ENCODE assay signal across 14 mouse cellular contexts in the genomic region with DNA sequence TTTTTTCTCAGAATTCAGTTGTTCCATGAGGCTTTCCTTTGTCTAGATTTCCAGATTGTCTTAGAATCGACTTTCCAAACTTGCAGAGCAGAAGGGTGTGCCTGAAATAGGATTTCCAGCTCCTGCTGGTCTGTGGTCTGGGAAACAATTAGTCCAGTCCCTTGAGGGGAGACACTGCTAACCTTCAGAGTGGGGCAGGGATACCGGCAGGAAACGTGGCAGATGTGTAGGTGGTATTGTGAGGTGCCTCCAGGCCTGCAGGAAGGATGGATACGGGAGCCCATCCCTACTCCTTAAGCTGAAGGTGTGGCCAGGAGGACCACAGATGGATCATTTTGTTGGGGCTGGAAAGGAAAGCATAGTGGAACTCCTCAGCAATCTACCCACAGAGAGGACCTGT. TPM values are rescaled to one million over a fixed set of nuclear protein-coding genes. Genes with fewer than 3 reads are reported as not detected.
A peak's percentile ranks its signal among the peaks of the same experiment; 100 is the strongest.
DNase-seq lines count a peak whose midpoint lies in the region; TF ChIP-seq lines count a peak whose summit lies in the region.
"Had no signal": no experiment of that assay in that cellular context is flagged by ENCODE, and none has a peak within 500 bp of the region (broad histone marks: within the 10 kb centered on the region; RNA-seq: fewer than 3 reads in every experiment).

No protein-coding gene starts in this region.

- peak; percentile 24 for DNase-seq in cerebellum, adult 9-10 months
- no peak for DNase-seq in cerebellum, postnatal 36 days
- no peak for DNase-seq in layer of hippocampus, adult 2 months (ENCODE audit: low spot score in 2 of 2)
- DNase-seq in layer of hippocampus, postnatal 36 days: no peak
- DNase-seq in heart, embryonic 10.5 days (ENCODE audit: low spot score): no peak
- no peak for DNase-seq in left cerebral cortex, adult 9 months (ENCODE audit: low spot score in 2 of 2)
- no peak for DNase-seq in left cerebral cortex, postnatal 14 days (ENCODE audit: low spot score in 2 of 2)
- DNase-seq: adrenal gland, adult 2 months; embryo, embryonic 11 days had no signal

- H3K4me3 ChIP-seq in layer of hippocampus, adult 2 months: peak overlapping the region; percentile 58; the same call in 1 of the 2 replicates
- H3K4me3 ChIP-seq in heart, embryonic 10.5 days: no peak overlapping the region
- H3K4me3 ChIP-seq in myocyte: no peak overlapping the region
- H3K4me3 ChIP-seq: hindbrain, embryonic 10.5 days; liver, embryonic 12.5 days; megakaryocyte, embryonic 14.5 days; neural tube, embryonic 13.5 days had no signal

- 52% methylated on average over 4 of the region's 4 CpGs for WGBS in heart, embryonic 10.5 days

- no peak for TF ChIP-seq POLR2A in myocyte (IDR thresholded peaks at IDR 0.05; ENCODE audit: insufficient read length, low read depth)

- intact Hi-C loops in left cerebral cortex, postnatal 14 days (cut with DNase I): no loop called here

- H3K27me3 ChIP-seq in heart, embryonic 10.5 days (ENCODE audit: insufficient read depth, poor library complexity, severe bottlenecking): no peaks in the 10 kb centered on the region
- H3K27me3 ChIP-seq in myocyte (ENCODE audit: control insufficient read depth, insufficient read depth, insufficient read length): no peaks in the 10 kb centered on the region
- H3K27me3 ChIP-seq: neural tube, embryonic 13.5 days had no signal

- no peaks in the 10 kb centered on the region for H3K9me3 ChIP-seq in heart, embryonic 10.5 days
- H3K9me3 ChIP-seq: hindbrain, embryonic 10.5 days; liver, embryonic 12.5 days; neural tube, embryonic 13.5 days had no signal

- TF ChIP-seq CTCF in layer of hippocampus, adult 2 months (conservative IDR thresholded peaks at IDR 0.05): no peak

- peaks cover 71% of the 10 kb centered on the region for H3K4me1 ChIP-seq in heart, embryonic 10.5 days

- peak overlapping the region; percentile 54 for H3K27ac ChIP-seq in layer of hippocampus, adult 2 months
- H3K27ac ChIP-seq in heart, embryonic 10.5 days: 0 out of 2 replicates have a peak overlapping the region, but pooled peaks have one; percentile 9
- H3K27ac ChIP-seq: hindbrain, embryonic 10.5 days; liver, embryonic 12.5 days; neural tube, embryonic 13.5 days had no signal

- H3K36me3 ChIP-seq in heart, embryonic 10.5 days: no peaks in the 10 kb centered on the region
- H3K36me3 ChIP-seq in myocyte (ENCODE audit: control insufficient read depth, insufficient read depth): no peaks in the 10 kb centered on the region
- H3K36me3 ChIP-seq: liver, embryonic 12.5 days; neural tube, embryonic 13.5 days had no signal

- H3K79me2 ChIP-seq in myocyte (ENCODE audit: control insufficient read depth, insufficient read depth): no peaks in the 10 kb centered on the region

- no peak overlapping the region for H3ac ChIP-seq in myocyte (ENCODE audit: control insufficient read depth, insufficient read length)

- peak overlapping the region; percentile 6 for H3K4me2 ChIP-seq in myocyte (ENCODE audit: low read depth)
- H3K4me2 ChIP-seq: liver, embryonic 12.5 days; neural tube, embryonic 13.5 days had no signal

TF ChIP-seq in myocyte, 11 proteins besides CTCF, POLR2A, EP300 and RAD21:
- TF ChIP-seq POLR2AphosphoS2 (IDR thresholded peaks at IDR 0.05; ENCODE audit: insufficient read length, low read depth) (no peak), MYOD1 (IDR thresholded peaks at IDR 0.05; ENCODE audit: control insufficient read depth in 1 of 3, insufficient read length in 2 of 3, low read depth in 2 of 3) (no peak), MYOG (IDR thresholded peaks at IDR 0.05; ENCODE audit: control insufficient read depth in 1 of 3, insufficient read depth in 1 of 3, insufficient read length in 2 of 3, low read depth in 2 of 3) (no peak), TCF12 (IDR thresholded peaks at IDR 0.05; ENCODE audit: insufficient read depth, poor library complexity, severe bottlenecking) (no peak), TCF3 (IDR thresholded peaks at IDR 0.05; ENCODE audit: insufficient read length, low read depth) (no peak), E2F4 (IDR thresholded peaks at IDR 0.05; ENCODE audit: insufficient read depth) (no peak), SRF (IDR thresholded peaks at IDR 0.05; ENCODE audit: control insufficient read depth, insufficient read length, low read depth) (no peak), REST (IDR thresholded peaks at IDR 0.05; ENCODE audit: insufficient read depth, insufficient read length) (no peak), USF1 (IDR thresholded peaks at IDR 0.05; ENCODE audit: low read depth) (no peak), MAX (IDR thresholded peaks at IDR 0.05; ENCODE audit: low read depth) (no peak), CEBPB (IDR thresholded peaks at IDR 0.05; ENCODE audit: insufficient read depth, poor library complexity, severe bottlenecking) (no peak)

RNA-seq across cellular contexts. Expression of gene Catip, which starts 26.9 kb away (rescaled TPM):
- total RNA-seq in layer of hippocampus, adult 2 months (2021): 1 to 10 TPM; 1.1 to 1.8 TPM
- 1 to 10 TPM; 1.0 to 1.2 TPM for total RNA-seq in layer of hippocampus, postnatal 36 days (2021)
- 0.20 and 0.28 TPM in 2 replicates for polyA plus RNA-seq in heart, embryonic 10.5 days (2016; fragmentation: Nextera tagmentation; extraction: Ambion mirVana)
- polyA plus RNA-seq in myocyte (2012; fragmentation: generic; extraction: Trizol): 0.10 TPM
- total RNA-seq in left cerebral cortex, postnatal 14 days (2021): 1 to 10 TPM in 1 of 2 experiments, under 1 TPM in 1; 0.75 to 1.9 TPM

RNA-seq across cellular contexts. Expression of gene Tmbim1, which starts 29.6 kb away (rescaled TPM):
- 10 to 100 TPM; 23.3 to 23.9 TPM for total RNA-seq in layer of hippocampus, adult 2 months (2021)
- 10 to 100 TPM; 25.1 to 25.4 TPM for total RNA-seq in layer of hippocampus, postnatal 36 days (2021)
- polyA plus RNA-seq in heart, embryonic 10.5 days (2016; fragmentation: Nextera tagmentation; extraction: Ambion mirVana): 25.5 and 33.1 TPM in 2 replicates
- 178 TPM for polyA plus RNA-seq in myocyte (2012; fragmentation: generic; extraction: Trizol)
- total RNA-seq in left cerebral cortex, postnatal 14 days (2021): 10 to 100 TPM; 16.3 to 17.8 TPM

RNA-seq across cellular contexts. Expression of gene Slc11a1, which starts 40.0 kb away (rescaled TPM):
- total RNA-seq in layer of hippocampus, adult 2 months (2021): 1 to 10 TPM; 3.1 to 3.9 TPM
- 1 to 10 TPM; 2.6 to 3.6 TPM for total RNA-seq in layer of hippocampus, postnatal 36 days (2021)
- 1.1 and 1.6 TPM in 2 replicates for polyA plus RNA-seq in heart, embryonic 10.5 days (2016; fragmentation: Nextera tagmentation; extraction: Ambion mirVana)
- 1.0 TPM for polyA plus RNA-seq in myocyte (2012; fragmentation: generic; extraction: Trizol)
- total RNA-seq in left cerebral cortex, postnatal 14 days (2021): 1 to 10 TPM; 3.4 to 4.3 TPM

RNA-seq across cellular contexts. Expression of gene Pnkd, which starts 50.3 kb away (rescaled TPM):
- 100 to 1,000 TPM; 171 to 185 TPM for total RNA-seq in layer of hippocampus, adult 2 months (2021)
- total RNA-seq in layer of hippocampus, postnatal 36 days (2021): 100 to 1,000 TPM; 168 to 188 TPM
- polyA plus RNA-seq in heart, embryonic 10.5 days (2016; fragmentation: Nextera tagmentation; extraction: Ambion mirVana): 170 and 253 TPM in 2 replicates
- 93.7 TPM for polyA plus RNA-seq in myocyte (2012; fragmentation: generic; extraction: Trizol)
- total RNA-seq in left cerebral cortex, postnatal 14 days (2021): 100 to 1,000 TPM; 118 to 134 TPM

RNA-seq across cellular contexts. Expression of gene Aamp, which starts 50.5 kb away (rescaled TPM):
- 100 to 1,000 TPM; 153 to 155 TPM for total RNA-seq in layer of hippocampus, adult 2 months (2021)
- total RNA-seq in layer of hippocampus, postnatal 36 days (2021): 100 to 1,000 TPM; 148 to 159 TPM
- 224 and 261 TPM in 2 replicates for polyA plus RNA-seq in heart, embryonic 10.5 days (2016; fragmentation: Nextera tagmentation; extraction: Ambion mirVana)
- 199 TPM for polyA plus RNA-seq in myocyte (2012; fragmentation: generic; extraction: Trizol)
- total RNA-seq in left cerebral cortex, postnatal 14 days (2021): 100 to 1,000 TPM; 135 to 137 TPM
